Mouse (Mus musculus) heart, postnatal 36 days (tissue): ENCODE results near the gene Runx2. TPM values are rescaled to one million over a fixed set of nuclear protein-coding genes. Genes with fewer than 3 reads are reported as not detected.

ENCODE experiments used
- DNase-seq, 2 experiments: peaks; one replicate each; pipeline ENCODE4 v3.0.0; 2021 to 2022
- intact Hi-C: fragments of 180-260 bp; cut with DNase I; formaldehyde crosslinking; loops from one replicate; pipeline ENCODE4 v1.15.1; 2025
- total RNA-seq, 2 experiments: library from RNA; stranded (reverse); gene quantifications; 2 replicates each; pipeline ENCODE4 v1.2.3; 2021

Gene Runx2
- total RNA-seq, 2 experiments from 2014 or later, result 0.30 to 0.50 TPM

- DNase-seq, result no peak
- intact Hi-C loops, result no loop called here
Observed at GRCm38 (mm10) chr17:44502176-44502575, 312.4 kb downstream of the Runx2 start.

- DNase-seq, result peak; percentile 24 to 38
- intact Hi-C loops, result no loop called here
Observed at GRCm38 (mm10) chr17:44500306-44500899, 314.2 kb downstream of the Runx2 start.

- intact Hi-C loops, result no loop called here
- no peak for DNase-seq
Observed at GRCm38 (mm10) chr17:44490164-44490794, 324.3 kb downstream of the Runx2 start.

- DNase-seq, result no peak
- intact Hi-C loops, result no loop called here
Observed at GRCm38 (mm10) chr17:44489346-44489745, 325.3 kb downstream of the Runx2 start.

GRCm38 (mm10) chr17:44487514-44488244 is 326.9 kb downstream of the Runx2 start:
- intact Hi-C loops, result no loop called here
- DNase-seq, result no peak

- intact Hi-C loops, result no loop called here
- DNase-seq, result no peak
Observed at GRCm38 (mm10) chr17:44485337-44485736, 329.3 kb downstream of the Runx2 start.

- intact Hi-C loops, result no loop called here
- no peak for DNase-seq
Observed at GRCm38 (mm10) chr17:44479918-44480317, 334.7 kb downstream of the Runx2 start.

GRCm38 (mm10) chr17:44479491-44479890 is 335.1 kb downstream of the Runx2 start:
- no peak for DNase-seq
- intact Hi-C loops, result no loop called here

- intact Hi-C loops, result no loop called here
- DNase-seq, result no peak
Observed at GRCm38 (mm10) chr17:44475910-44476309, 338.7 kb downstream of the Runx2 start.

- intact Hi-C loops, result no loop called here
- no peak for DNase-seq
Observed at GRCm38 (mm10) chr17:44474280-44474679, 340.3 kb downstream of the Runx2 start.

GRCm38 (mm10) chr17:44472695-44473094 is 341.9 kb downstream of the Runx2 start:
- intact Hi-C loops, result no loop called here
- DNase-seq, result no peak

- intact Hi-C loops, result no loop called here
Observed at GRCm38 (mm10) chr17:44463679-44464078, 350.9 kb downstream of the Runx2 start.

GRCm38 (mm10) chr17:44460156-44460555 is 354.4 kb downstream of the Runx2 start:
- DNase-seq, result no peak
- intact Hi-C loops, result no loop called here

More at GRCm38 (mm10) chr17:44463679-44464078, 350.9 kb downstream of the Runx2 start:
- DNase-seq, result no peak

GRCm38 (mm10) chr17:44459029-44459428 is 355.6 kb downstream of the Runx2 start:
- DNase-seq, result no peak

GRCm38 (mm10) chr17:44456696-44457095 is 357.9 kb downstream of the Runx2 start:
- DNase-seq, result no peak
- intact Hi-C loops, result loop anchor here (2.0 to 10.0 kb wide), 4 partner anchors 281 to 948 kb away; no protein-coding TSS in a partner anchor

More at GRCm38 (mm10) chr17:44459029-44459428, 355.6 kb downstream of the Runx2 start:
- intact Hi-C loops, result loop anchor here (5.0 to 10.0 kb wide), 3 partner anchors 278 to 946 kb away; no protein-coding TSS in a partner anchor

- peak; percentile 51 to 58 for DNase-seq
- intact Hi-C loops, result loop anchor here (2.0 to 10.0 kb wide), 5 partner anchors 281 to 949 kb away; no protein-coding TSS in a partner anchor
Observed at GRCm38 (mm10) chr17:44455681-44456600, 358.7 kb downstream of the Runx2 start.

- intact Hi-C loops, result loop anchor here (10.0 kb wide), 2 partner anchors 495 to 955 kb away; no protein-coding TSS in a partner anchor
- no peak for DNase-seq
Observed at GRCm38 (mm10) chr17:44449915-44450471, 364.6 kb downstream of the Runx2 start.
